Mouse (Mus musculus) brown adipose tissue, adult 24 weeks (tissue): ENCODE data around the gene Batf. TPM values are rescaled to one million over a fixed set of nuclear protein-coding genes. Genes with fewer than 3 reads are reported as not detected.

Source experiments
- H3K27ac ChIP-seq: fragments of 200-500 bp; replicated peaks from 2 replicates; pipeline ENCODE4 v1.5.1; 2012; ENCODE audit warnings: low read depth, mild to moderate bottlenecking, low read length
- H3K4me1 ChIP-seq: fragments of 200-500 bp; 2 replicates; pipeline ENCODE4 v1.6.1; 2012; ENCODE audit warnings: low read length, mixed read lengths; ENCODE audit not compliant: control insufficient read depth, insufficient read depth, insufficient read length
- H3K4me3 ChIP-seq: fragments of 200-500 bp; 2 replicates; pipeline ENCODE4 v1.5.1; 2012; ENCODE audit warnings: low read depth, mild to moderate bottlenecking, low read length, moderate library complexity; ENCODE audit not compliant: insufficient read depth
- polyA plus RNA-seq: library from polyadenylated mRNA; stranded (reverse); fragments of >200 nt; gene quantifications from 2 replicates; pipeline ENCODE4 v1.2.4, GENCODE M21; 2012; ENCODE audit not compliant: missing spikeins, insufficient read depth, insufficient read length

Gene Batf
- polyA plus RNA-seq, 1 experiment, result 1.1 TPM

GRCm38 (mm10) chr12:85702166-85703055 is 15.9 kb downstream of the Batf start:
- H3K27ac ChIP-seq, result no peak overlapping the region
- no peaks in the 10 kb centered on the region for H3K4me1 ChIP-seq
- H3K4me3 ChIP-seq, result no peak overlapping the region

DNA sequence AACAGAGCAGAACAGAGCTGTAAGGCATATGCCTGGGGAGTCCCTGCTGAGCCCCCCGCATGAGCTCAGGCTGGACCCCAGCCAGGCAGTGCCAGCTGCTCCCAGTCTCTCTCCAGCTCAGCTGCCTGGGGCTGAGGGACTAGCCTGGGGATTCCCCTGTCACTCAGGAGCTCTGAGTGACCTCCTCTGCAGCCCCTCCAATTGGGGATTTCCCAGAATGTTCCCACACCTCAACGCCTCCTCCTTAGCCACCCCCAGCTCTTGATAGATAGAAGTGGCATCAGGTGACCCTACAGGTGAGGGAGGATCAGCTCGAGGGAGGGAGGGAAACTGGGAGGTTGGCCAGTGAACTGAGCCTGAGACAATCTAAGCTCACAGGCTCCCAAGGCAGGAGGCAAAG is 17.0 kb downstream of the Batf start:
- Histone ChIP-seq H3K4me3 (no peak overlapping the region), H3K27ac (no peak overlapping the region), H3K4me1 (no peaks in the 10 kb centered on the region)

- H3K27ac ChIP-seq, result peak overlapping the region; percentile 46
- H3K4me1 ChIP-seq, result no peaks in the 10 kb centered on the region
- H3K4me3 ChIP-seq, result no peak overlapping the region
These were observed 18.1 kb downstream of the Batf start for GRCm38 (mm10) chr12:85704566-85704965.

DNA sequence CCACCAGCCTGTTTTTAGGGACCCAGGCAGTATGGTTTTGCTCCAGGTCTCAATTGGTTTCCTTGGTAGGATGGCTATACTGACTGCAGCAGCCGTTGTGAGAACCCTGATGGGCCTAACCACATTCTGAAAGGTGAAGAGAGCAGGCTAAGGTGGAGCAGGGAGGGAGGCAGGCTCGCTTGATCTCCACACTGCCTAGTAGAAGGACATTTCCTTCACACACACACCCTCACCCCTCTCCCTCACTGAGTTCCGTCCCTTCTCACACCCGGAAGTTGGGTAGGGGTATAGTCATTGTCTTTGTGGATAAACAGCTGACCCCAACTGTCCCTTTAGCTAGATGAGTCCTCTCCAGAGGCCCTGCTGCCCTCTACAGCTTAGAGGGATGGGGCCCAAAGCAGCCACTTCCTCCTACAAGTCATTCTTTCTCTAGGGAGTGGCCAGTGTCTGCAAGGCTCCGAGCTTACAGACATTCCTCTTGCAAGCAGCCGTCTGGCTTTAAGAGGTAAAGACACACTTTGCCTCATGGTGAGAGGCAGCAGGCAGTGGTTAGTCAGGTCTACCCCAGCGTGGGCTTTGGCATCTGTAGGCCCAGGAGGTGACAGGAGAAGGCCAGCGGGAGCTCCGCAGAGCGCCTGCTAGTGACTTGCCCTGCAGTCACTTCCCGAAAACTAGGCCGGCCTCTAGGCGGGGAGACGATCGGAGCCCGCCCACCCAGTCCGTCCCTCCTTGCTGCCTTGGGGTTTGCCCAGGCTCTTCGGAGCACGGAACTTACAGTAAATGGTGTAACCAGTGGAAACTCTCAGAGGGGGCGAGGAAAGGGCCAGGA is 18.7 kb downstream of the Batf start:
- Histone ChIP-seq H3K4me3 (peak overlapping the region; percentile 60), H3K27ac (peak overlapping the region; percentile 46), H3K4me1 (no peaks in the 10 kb centered on the region)

DNA sequence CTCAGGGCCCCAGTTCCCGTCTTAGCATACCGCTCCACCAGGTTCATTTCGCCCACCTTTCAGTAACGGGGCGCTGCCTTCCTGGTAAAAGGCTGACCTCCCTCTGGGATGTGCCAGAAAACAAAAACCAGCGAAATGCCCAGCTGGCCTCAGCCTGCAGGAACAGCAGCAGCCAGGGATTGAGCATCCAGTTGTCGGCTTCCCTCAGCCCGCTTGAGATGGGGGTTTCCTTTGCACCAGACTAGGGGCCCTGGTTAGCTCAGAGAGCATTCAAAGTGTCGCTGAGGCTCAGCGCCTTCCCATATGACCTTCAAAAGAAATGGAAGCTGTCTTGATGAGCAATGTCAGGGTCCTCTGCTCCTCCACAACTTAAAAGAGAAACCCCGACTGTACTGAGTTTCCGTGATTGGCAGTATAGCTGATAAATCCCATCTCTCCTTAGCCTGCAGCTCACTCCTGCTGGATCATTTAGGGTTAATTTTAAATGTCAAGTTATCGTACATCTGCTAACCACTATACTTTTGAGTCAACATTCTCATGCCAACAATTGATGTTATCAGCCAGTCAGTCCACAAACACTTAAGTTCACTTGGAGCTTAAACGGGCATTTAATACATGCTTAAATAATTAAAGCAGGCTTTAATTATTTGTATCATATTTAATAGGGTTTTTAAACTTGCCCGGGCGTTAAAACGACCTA is 19.5 kb downstream of the Batf start:
- H3K27ac ChIP-seq, result peak overlapping the region; percentile 39
- H3K4me1 ChIP-seq, result no peaks in the 10 kb centered on the region
- H3K4me3 ChIP-seq, result peak overlapping the region; percentile 60

DNA sequence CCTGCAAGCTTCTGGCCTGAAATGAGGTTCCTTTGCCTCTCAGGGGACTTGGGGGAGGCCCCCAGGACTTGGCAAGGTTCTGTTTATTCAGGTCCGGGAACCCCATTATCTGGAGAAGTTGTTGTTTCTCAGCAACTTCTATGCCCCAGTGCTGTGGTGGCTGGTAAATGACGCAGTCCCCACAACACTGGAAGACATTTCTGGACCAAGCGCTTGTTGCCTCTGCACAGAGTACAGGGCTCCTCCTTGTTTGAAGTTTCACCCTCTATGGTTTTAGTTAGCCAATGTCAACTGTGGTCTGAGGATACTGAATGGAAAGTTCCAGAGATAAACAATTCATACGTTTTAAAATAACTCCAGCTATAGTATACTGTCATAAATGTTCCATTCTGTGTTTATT is 20.4 kb downstream of the Batf start:
- Histone ChIP-seq H3K4me3 (no peak overlapping the region), H3K27ac (no peak overlapping the region), H3K4me1 (no peaks in the 10 kb centered on the region)

- Histone ChIP-seq H3K4me3 (no peak overlapping the region), H3K27ac (no peak overlapping the region), H3K4me1 (no peaks in the 10 kb centered on the region)
These were observed 20.9 kb downstream of the Batf start for GRCm38 (mm10) chr12:85707391-85707790.

GRCm38 (mm10) chr12:85708556-85708955 is 22.1 kb downstream of the Batf start:
- no peak overlapping the region for H3K27ac ChIP-seq
- H3K4me3 ChIP-seq, result no peak overlapping the region
- no peaks in the 10 kb centered on the region for H3K4me1 ChIP-seq

DNA sequence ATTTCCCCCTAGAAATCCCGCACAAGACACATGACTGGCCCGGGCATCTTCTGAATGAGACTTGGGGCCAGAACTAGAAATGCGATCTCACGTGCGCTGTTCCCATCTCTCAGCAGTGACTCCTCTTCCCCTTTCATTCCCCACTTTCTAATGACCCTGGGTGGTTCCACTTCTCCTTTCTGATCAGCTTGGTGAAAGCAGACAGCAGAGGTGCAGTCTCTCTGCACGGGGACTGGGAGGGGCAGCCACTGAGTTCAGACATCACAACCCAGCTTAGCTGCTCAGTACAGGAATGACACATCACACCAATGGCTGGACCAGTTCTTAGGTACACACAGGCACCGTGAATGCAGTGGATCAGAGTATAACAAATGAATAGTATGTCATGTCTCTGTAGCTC is 24.2 kb downstream of the Batf start:
- Histone ChIP-seq H3K27ac (no peak overlapping the region), H3K4me1 (no peaks in the 10 kb centered on the region), H3K4me3 (no peak overlapping the region)

GRCm38 (mm10) chr12:85712587-85712986 is 26.1 kb downstream of the Batf start:
- Histone ChIP-seq H3K4me3 (no peak overlapping the region), H3K4me1 (no peaks in the 10 kb centered on the region)

DNA sequence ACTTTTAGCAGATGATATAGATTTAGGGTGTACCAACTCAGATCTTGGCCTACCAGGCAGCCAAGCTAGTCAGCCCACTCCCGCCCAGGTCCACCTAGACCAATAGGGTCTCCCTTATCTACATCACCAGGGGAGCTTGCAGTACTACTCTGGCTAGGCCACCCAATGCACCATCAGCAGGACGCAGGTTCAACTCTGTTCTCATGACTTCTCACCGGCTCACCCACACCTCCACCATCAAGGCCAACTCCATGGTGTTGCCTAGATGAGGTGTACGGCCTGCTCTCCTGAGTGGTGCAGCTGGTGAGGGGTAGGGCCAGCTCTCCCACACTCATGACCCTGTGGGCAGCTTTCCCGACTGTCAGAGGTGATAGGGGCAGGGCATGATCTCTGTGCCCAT is 27.7 kb downstream of the Batf start:
- H3K4me3 ChIP-seq, result no peak overlapping the region
- H3K27ac ChIP-seq, result no peak overlapping the region
- no peaks in the 10 kb centered on the region for H3K4me1 ChIP-seq

More at GRCm38 (mm10) chr12:85712587-85712986, 26.1 kb downstream of the Batf start:
- H3K27ac ChIP-seq, result no peak overlapping the region

DNA sequence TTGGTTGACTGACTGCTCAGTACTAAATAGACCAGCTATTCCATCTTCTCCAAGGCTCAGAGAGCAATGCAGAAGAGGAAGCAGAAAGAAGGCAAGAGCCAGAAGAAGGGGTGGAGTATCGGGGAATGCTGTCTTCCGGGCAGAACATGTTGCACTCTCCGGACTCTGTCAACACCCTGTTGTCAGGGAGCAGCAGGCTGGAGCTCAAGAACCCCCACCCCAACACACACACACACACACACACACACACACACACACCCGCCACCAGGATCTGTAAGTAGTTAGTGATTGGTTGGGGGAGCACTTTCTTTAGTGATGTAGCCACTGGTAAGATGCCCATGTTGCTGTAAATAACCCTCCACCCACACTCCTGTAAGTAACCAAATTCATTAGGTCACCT is 38.8 kb downstream of the Batf start:
- H3K27ac ChIP-seq, result no peak overlapping the region
- no peaks in the 10 kb centered on the region for H3K4me1 ChIP-seq
- no peak overlapping the region for H3K4me3 ChIP-seq

DNA sequence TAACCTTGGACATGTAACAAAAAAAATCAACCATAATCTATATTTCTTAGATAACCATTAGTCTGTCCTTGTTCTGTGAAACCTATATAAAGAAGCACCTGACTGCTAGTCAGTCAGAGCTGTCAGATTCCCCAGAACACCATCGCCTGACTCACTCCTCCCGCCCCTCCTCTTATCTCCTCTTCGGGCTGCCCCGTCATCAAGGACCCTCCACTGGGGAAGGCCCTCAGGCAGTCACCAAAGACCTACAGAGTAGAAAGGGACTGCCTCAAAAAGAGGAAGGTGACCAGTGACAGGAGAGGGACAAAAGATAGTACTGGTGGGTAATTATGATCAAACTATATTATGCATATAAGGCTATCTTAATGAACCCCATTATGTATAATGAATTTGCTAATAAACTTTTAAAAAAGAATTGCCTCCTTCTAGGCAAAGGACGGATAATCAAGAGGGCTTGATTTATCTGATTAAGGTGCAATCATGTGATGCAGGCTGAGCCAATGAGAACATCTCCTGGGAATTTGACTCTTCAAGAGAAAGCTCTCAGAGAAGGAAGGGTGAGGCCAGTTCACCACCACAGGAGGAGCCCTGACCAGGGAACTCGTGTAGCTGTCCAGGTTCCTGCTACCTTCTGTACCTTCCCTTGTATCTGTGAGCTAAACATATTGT is 40.4 kb downstream of the Batf start:
- Histone ChIP-seq H3K27ac (no peak overlapping the region), H3K4me3 (no peak overlapping the region), H3K4me1 (no peaks in the 10 kb centered on the region)

GRCm38 (mm10) chr12:85728181-85728580 is 41.7 kb downstream of the Batf start:
- Histone ChIP-seq H3K4me3 (no peak overlapping the region), H3K27ac (no peak overlapping the region), H3K4me1 (no peaks in the 10 kb centered on the region)
